Mouse (Mus musculus) left cerebral cortex, postnatal 14 days (tissue): Measurements from ENCODE around the gene Dpy30. TPM values are rescaled to one million over a fixed set of nuclear protein-coding genes. Genes with fewer than 3 reads are reported as not detected.
A peak's percentile ranks its signal among the peaks of the same experiment; 100 is the strongest.
"Not testable (repeated sequence)": the region's sequence is repeated elsewhere in the genome, so short reads cannot be mapped to it uniquely, and the experiment has no call there.

Experiments
- DNase-seq, 2 experiments: peaks; one replicate each; pipeline ENCODE4 v3.0.0; 2021 to 2022; ENCODE audit warnings: low spot score in 2 of 2, mixed read lengths in 1 of 2
- intact Hi-C: fragments of 180-260 bp; cut with DNase I; formaldehyde crosslinking; loops from one replicate; pipeline ENCODE4 v1.15.1; 2025
- long read RNA-seq, 2 experiments: library from polyadenylated mRNA; stranded (forward); transcript quantifications; one replicate each; pipeline ENCODE4 v2.0.0; 2021
- total RNA-seq, 2 experiments: library from RNA; stranded (reverse); gene quantifications; 2 replicates each; pipeline ENCODE4 v1.2.3; 2021

Gene Dpy30
- total RNA-seq, result 10 to 100 TPM; 50.0 to 57.8 TPM
- long read RNA-seq, experiment 1, transcript Dpy30-206 (5 exons, 734 nt), result major isoform, 28 of 37 reads
- long read RNA-seq, experiment 1, transcript Dpy30-203 (4 exons, 694 nt), result minor isoform, 6 of 37 reads
- long read RNA-seq, experiment 1, partial matches to known transcripts, result 0 of 37 reads
- long read RNA-seq, experiment 1, other reads (novel, unspliced or antisense), result 1 of 37 reads
- long read RNA-seq, experiment 2, transcript Dpy30-206 (5 exons, 734 nt), result major isoform, 20 of 25 reads
- long read RNA-seq, experiment 2, partial matches to known transcripts, result 0 of 25 reads
- long read RNA-seq, experiment 2, other reads (novel, unspliced or antisense), result 0 of 25 reads

GRCm38 (mm10) chr17:74323844-74324243, at the start of gene Dpy30:
Dpy30 (minus strand) TSS chr17:74323944.
- intact Hi-C loops, result no loop called here
- no peak for DNase-seq

DNA sequence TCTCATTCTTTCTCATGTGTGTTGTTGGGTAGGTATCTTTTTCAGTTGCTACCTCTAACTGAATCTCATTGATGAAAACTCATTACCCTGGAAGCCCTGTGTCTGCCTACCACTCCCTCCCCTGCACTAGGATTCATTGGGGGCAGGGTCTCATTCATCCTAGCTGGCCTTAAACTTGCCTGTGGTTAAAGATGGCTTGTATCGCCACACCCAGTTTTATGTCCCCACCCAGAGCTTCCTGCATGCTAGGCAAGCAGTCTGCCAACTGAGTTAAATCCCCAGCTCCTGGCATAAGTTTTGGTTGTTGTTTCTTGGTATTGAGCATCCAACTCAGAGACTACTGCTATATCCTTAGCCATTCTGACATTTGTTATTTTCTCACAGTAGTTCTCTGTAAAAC, 39.8 kb upstream of the Dpy30 start:
- intact Hi-C loops, result no loop called here
- DNase-seq, result no peak

GRCm38 (mm10) chr17:74341151-74341550, 17.4 kb upstream of the Dpy30 start:
- intact Hi-C loops, result no loop called here
- DNase-seq, result no peak

GRCm38 (mm10) chr17:74338937-74339804, 15.4 kb upstream of the Dpy30 start, which contains the start of gene Spast:
Spast (plus strand) TSS chr17:74338987.
- peak; percentile 30 to 55 for DNase-seq
- intact Hi-C loops, result no loop called here

DNA sequence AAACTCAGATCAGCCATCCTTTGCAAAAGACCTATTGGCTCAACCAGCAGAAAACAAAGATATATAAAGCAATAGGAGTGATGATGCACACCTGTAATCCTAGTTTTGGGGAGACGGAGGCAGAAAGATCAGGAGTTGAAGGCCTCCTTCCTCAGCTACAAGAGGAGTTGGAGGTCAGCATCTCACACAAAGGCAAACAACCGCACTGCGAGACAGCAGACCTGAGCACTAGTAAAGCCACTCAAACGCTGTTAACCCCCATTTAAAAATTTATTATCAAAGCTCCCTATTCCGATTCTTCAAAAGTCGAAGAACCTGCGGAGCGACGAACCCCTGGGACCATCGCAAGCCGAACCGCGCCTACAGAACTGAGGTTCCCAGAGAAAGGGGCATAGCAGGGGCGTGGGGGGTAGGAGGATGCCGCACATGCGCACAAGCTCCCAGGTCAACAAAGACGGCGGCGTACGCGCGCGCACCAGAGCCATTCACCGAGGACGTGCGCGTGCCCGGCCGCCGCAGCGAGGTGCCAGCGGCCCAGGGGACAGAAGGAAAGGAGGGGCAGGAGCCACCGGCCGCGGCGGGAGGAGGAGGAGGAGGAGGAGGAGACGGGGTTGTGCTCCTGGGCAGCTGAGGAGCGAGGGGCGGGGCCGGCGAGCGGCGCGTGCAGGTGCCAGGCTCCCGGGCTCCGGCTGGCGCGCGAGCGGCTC, 14.6 kb upstream of the Dpy30 start:
- intact Hi-C loops, result no loop called here
- peak; percentile 94 to 96 for DNase-seq

- intact Hi-C loops, result no loop called here
Measured at GRCm38 (mm10) chr17:74331049-74331676, 7.4 kb upstream of the Dpy30 start.

DNA sequence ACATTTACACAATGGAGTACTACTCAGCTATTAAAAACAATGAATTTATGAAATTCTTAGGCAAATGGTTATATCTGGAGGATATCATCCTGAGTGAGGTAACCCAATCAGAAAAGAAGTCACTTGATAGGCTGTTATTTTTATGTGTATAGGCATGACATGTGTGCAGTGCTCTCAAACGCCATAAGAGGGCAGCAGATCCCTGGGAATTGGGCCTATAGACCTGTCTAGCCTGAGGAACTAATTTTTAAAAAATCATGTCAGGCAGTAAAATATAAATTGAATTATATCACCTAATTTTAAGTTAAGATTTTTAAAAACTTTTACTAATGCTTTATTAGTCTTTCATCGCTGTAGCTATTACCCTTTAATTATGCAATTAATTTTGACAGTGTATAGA, 4.4 kb upstream of the Dpy30 start:
- intact Hi-C loops, result not testable (repeated sequence)
- DNase-seq, result peak; percentile 29 to 46

More at GRCm38 (mm10) chr17:74331049-74331676, 7.4 kb upstream of the Dpy30 start:
- DNase-seq, result no peak

DNA sequence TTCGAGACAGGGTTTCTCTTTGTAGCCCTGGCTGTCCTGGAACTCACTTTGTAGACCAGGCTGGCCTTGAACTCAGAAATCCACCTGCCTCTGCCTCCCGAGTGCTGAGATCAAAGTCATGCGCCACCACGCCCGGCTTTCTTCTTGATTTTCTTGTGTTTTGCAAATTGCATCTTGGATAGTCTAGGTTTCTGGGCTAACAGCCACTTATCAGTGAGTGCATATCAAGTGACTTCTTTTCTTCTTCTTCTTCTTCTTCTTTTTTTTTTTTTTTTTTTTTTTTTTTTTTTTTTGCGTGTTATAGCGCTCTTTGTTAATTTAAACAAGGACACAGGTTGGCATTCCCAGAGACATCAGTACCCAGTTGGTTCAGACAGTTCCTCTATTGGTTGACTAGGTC, 3.5 kb upstream of the Dpy30 start:
- intact Hi-C loops, DNase-seq: not testable (repeated sequence)

DNA sequence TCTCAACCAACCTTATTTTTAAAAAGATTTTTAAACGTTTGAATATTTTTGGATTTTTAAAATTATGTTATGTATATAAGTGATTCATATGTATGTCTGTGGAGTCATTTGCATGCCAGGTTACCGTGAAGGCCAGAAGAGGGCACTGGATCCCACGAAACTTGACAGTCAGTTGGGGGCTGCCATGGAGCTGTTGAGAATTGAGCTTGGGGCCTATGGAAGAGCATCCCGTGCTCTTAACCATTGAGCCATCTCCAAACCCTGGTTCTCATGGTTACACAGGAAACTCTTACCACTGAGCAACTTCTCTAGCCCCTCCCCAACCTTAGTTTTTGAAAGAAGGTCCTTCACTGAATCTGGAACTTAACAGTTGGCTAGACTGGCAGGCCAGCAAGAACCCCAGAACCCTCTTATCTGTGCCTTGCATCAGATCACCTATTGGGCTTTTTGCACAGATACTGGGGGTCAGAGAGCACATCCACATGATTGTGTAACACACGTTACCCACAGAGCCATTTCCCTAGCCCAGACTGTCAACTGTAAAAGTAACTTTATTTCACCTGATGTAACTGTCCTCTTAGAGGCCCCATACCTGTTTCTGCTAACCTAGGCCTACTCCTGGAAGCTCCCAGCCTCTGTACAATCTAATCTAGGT, 1.2 kb downstream of the Dpy30 start:
- no peak for DNase-seq
- intact Hi-C loops, result no loop called here

DNA sequence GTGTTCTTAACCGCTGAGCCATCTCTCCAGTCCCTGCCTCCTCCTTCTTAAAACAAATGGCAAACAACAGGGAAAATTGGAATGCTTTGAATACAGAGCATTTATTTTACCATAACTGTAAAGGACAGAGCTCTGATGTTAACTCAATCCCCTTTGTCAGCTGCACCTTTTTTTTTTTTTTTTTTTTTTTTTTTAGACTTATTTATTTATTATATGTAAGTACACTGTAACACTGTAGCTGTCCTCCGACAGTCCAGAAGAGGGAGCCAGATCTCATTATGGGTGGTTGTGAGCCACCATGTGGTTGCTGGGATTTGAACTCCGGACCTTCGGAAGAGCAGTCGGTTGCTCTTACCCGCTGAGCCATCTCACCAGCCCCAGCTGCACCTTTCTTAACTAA, 5.0 kb downstream of the Dpy30 start:
- no peak for DNase-seq
- intact Hi-C loops, result no loop called here

DNA sequence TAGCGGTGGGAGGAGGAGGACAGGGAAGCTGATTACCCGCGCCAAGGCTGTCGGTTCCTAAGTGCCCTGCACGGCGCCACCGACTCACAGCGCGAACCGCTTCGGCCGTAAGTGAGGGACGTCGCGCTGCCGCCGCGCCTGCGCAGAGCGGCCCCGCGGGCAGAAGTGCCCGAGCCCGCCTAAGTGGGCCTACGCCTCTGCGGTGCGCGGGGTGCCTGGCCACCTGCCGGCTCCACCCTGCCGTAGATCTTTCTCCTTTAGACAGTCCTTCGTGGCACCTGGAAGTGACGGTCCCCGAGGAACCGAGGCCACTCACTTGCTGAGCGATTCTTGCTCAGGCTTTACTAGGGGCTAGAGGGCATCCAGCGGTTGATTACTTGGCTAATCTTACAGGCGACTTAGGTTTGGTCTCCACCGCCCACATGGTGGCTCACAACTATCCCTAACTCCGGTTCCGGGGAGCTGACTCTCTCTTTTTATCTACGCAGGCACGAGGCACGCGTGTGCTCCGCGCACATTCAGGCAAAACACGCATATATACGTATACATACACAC, 7.4 kb downstream of the Dpy30 start:
- intact Hi-C loops, result no loop called here
- peak; percentile 87 to 89 for DNase-seq

- peak in 1 of 2 experiments; percentile 21 for DNase-seq
- intact Hi-C loops, result no loop called here
Measured at GRCm38 (mm10) chr17:74315445-74316308, 8.1 kb downstream of the Dpy30 start.

GRCm38 (mm10) chr17:74306021-74306420, 17.7 kb downstream of the Dpy30 start:
- no peak for DNase-seq
- intact Hi-C loops, result no loop called here

GRCm38 (mm10) chr17:74305616-74306015, 18.1 kb downstream of the Dpy30 start:
- intact Hi-C loops, result no loop called here
- no peak for DNase-seq

GRCm38 (mm10) chr17:74304060-74304459, 19.7 kb downstream of the Dpy30 start:
- DNase-seq, result no peak
- intact Hi-C loops, result no loop called here

- no peak for DNase-seq
- intact Hi-C loops, result no loop called here
Measured at GRCm38 (mm10) chr17:74300089-74300488, 23.7 kb downstream of the Dpy30 start.

- intact Hi-C loops, result loop anchor here (10.0 kb wide), 1 partner anchor 272 kb away; no protein-coding TSS in a partner anchor
Measured at GRCm38 (mm10) chr17:74296991-74297390, 26.8 kb downstream of the Dpy30 start.

More at GRCm38 (mm10) chr17:74296991-74297390, 26.8 kb downstream of the Dpy30 start:
- DNase-seq, result not testable (repeated sequence)
